Mouse (Mus musculus): ENCODE data around the gene Ctnnd2. TPM values are rescaled to one million over a fixed set of nuclear protein-coding genes. Genes with fewer than 3 reads are reported as not detected.

Gene Ctnnd2
- total and polyA plus RNA-seq, 2 experiments from 2014 or later, result not detected

DNA sequence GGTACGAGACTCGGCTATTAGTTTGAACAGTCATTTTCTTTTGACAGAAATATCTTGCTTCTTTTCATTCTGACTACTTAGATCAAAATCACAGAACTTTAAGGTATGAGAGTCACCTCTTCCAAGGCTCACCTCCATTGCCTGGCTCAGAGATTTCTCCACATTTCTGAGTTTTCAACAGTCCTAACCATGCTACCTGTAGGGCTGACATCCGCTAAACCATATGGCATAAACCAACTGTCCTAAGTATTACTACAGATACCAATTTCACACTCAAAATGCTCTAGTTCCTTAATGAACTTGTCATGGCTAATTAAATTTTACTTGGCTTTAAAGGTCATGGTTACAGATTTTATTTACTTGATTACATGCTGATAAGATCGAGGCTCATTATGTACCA, 786.1 kb downstream of the Ctnnd2 start:
- no peak overlapping the region for H3K4me2 ChIP-seq (ENCODE audit: low read depth, low read length)
- no peaks in the 10 kb centered on the region for H3K36me3 ChIP-seq (replicated peaks; ENCODE audit: control insufficient read depth, insufficient read depth, low read length)
- H3K9me3 ChIP-seq (replicated peaks; ENCODE audit: control insufficient read depth, low read length), result no peaks in the 10 kb centered on the region
- H3K27ac ChIP-seq (ENCODE audit: low read depth), result no peak overlapping the region
- DNase-seq (ENCODE audit: low spot score) (no peak), ATAC-seq (ENCODE audit: insufficient read depth, low read depth) (no peak)
- no peak overlapping the region for H3K9ac ChIP-seq (replicated peaks; ENCODE audit: low read depth, low read length)
- H3K27me3 ChIP-seq (ENCODE audit: control insufficient read depth, insufficient read depth, low read length), result no peaks in the 10 kb centered on the region
- WGBS, result 89% methylated on average over 4 of the region's 4 CpGs
- no peak for TF ChIP-seq CTCF (IDR thresholded peaks at IDR 0.05; ENCODE audit: low read depth)
- no peak for TF ChIP-seq EP300 (IDR thresholded peaks at IDR 0.05; ENCODE audit: low read depth)
- no peaks in the 10 kb centered on the region for H3K4me1 ChIP-seq (ENCODE audit: control insufficient read depth, insufficient read depth)
- H3K4me3 ChIP-seq (ENCODE audit: low read depth, low read length), result no peak overlapping the region

DNA sequence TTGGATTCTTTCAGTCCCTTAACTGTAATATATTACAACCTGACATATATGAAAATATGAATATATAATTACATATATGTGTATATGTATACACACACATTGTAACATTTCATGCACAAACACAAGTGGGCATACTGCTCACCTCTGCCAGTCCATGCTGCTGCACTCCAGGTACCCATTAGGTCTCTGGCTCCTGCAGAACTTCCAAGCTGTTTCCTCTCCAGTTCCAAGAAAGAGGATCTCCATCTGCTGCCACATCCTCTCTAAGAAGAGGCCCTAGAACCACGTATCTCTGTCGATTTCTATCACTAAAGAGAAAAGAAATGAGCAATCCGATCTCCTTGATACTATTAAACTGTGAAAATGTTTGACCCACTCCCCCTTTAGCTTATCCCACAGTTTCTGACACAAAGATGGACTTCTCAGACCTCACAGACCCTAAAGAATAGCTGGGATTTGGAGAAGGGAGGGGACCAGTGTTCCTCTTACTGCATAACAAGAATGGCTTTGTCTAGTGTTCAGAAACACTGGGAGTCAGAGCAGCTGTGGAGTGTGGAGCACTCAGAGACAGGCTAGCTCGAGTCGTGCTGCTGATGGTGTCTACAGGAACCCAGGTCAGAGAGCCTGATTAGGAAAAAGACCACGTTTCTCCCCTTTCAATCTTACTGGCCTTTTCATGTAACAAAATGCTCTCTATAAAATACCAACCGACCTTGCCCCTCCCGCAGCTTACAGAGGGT, 790.2 kb downstream of the Ctnnd2 start:
- TF ChIP-seq EP300 (IDR thresholded peaks at IDR 0.05; ENCODE audit: low read depth) (no peak), CTCF (IDR thresholded peaks at IDR 0.05; ENCODE audit: low read depth) (no peak)
- WGBS, result 66% methylated on average over 8 of the region's 8 CpGs
- no peaks in the 10 kb centered on the region for H3K9me3 ChIP-seq (replicated peaks; ENCODE audit: control insufficient read depth, low read length)
- H3K36me3 ChIP-seq (replicated peaks; ENCODE audit: control insufficient read depth, insufficient read depth, low read length), result no peaks in the 10 kb centered on the region
- peaks cover 4% of the 10 kb centered on the region; the same call in 1 of the 2 replicates for H3K4me1 ChIP-seq (ENCODE audit: control insufficient read depth, insufficient read depth)
- H3K27me3 ChIP-seq (ENCODE audit: control insufficient read depth, insufficient read depth, low read length), result no peaks in the 10 kb centered on the region
- H3K9ac ChIP-seq (replicated peaks; ENCODE audit: low read depth, low read length), result no peak overlapping the region
- no peak overlapping the region for H3K4me2 ChIP-seq (ENCODE audit: low read depth, low read length)
- no peak overlapping the region for H3K27ac ChIP-seq (ENCODE audit: low read depth)
- DNase-seq (ENCODE audit: low spot score), result no peak
- ATAC-seq (ENCODE audit: insufficient read depth, low read depth), result no peak
- H3K4me3 ChIP-seq (ENCODE audit: low read depth, low read length), result no peak overlapping the region

DNA sequence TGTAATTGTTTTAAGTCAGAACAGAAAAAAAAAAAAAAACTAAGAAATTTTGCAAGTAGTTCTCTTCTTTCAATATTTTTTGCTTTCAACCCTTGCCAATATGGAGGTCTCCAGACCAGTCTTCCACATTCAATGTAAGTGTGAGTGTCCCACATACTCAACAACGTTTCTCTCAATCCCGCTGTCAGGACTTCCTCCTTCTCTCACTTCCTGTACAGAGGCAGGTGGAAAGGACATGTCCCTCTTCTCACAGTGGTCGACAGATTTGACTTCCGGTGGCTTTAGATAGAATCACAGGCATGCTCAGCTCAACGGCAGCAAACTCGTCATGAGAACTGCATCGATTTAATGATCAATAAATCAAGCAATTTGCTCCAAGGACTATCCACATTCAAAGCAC, 791.7 kb downstream of the Ctnnd2 start:
- Histone ChIP-seq H3K36me3 (replicated peaks; ENCODE audit: control insufficient read depth, insufficient read depth, low read length) (no peaks in the 10 kb centered on the region), H3K4me2 (ENCODE audit: low read depth, low read length) (no peak overlapping the region), H3K27me3 (ENCODE audit: control insufficient read depth, insufficient read depth, low read length) (no peaks in the 10 kb centered on the region), H3K4me3 (ENCODE audit: low read depth, low read length) (no peak overlapping the region), H3K4me1 (ENCODE audit: control insufficient read depth, insufficient read depth) (peaks cover 4% of the 10 kb centered on the region; the same call in 1 of the 2 replicates), H3K27ac (ENCODE audit: low read depth) (no peak overlapping the region), H3K9ac (replicated peaks; ENCODE audit: low read depth, low read length) (no peak overlapping the region), H3K9me3 (replicated peaks; ENCODE audit: control insufficient read depth, low read length) (no peaks in the 10 kb centered on the region)
- DNase-seq (ENCODE audit: low spot score), result no peak
- 67% methylated on average over 7 of the region's 7 CpGs for WGBS
- no peak for TF ChIP-seq EP300 (IDR thresholded peaks at IDR 0.05; ENCODE audit: low read depth)
- TF ChIP-seq CTCF (IDR thresholded peaks at IDR 0.05; ENCODE audit: low read depth), result no peak
- no peak for ATAC-seq (ENCODE audit: insufficient read depth, low read depth)

DNA sequence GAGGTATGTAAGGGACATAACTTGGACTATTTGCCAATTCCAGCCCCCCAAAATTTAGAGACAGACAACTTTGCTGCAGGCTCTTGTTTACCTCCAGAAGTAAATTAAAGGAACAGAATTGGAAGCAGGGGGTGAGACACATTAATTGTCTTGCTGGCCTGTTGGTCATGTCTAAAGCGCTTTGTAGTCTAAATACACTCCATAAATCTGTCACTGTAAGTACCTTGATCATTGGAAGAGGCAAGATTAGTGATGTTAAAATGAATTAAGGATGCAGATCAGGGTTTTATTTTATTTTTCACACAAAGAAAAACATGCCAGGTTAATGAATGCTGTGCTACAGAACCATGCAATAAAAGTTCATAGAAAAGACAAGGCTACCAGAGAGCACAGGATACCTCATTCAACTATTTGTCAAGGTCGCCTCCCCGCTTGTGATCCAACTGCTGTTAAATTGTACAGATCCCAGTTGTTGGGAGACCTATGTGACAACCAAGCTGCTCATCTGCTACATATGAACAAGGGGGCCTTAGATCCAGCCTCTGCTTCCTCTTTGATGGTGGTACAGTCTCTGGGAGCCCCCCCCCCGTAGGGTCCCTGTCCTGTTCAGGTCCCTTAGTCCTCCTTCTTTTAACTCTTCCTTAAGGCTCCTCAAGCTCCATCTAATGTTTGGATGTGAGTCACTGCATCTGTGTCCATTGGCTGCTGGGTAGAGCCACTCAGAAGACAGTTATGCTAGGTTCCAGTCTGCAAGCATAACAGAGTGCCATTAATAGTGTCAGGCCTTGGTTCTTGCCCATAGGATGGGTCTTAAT, 792.7 kb downstream of the Ctnnd2 start:
- no peak for TF ChIP-seq CTCF (IDR thresholded peaks at IDR 0.05; ENCODE audit: low read depth)
- TF ChIP-seq EP300 (IDR thresholded peaks at IDR 0.05; ENCODE audit: low read depth), result no peak
- H3K4me1 ChIP-seq (ENCODE audit: control insufficient read depth, insufficient read depth), result peaks cover 4% of the 10 kb centered on the region; the same call in 1 of the 2 replicates
- WGBS, result 79% methylated on average over 4 of the region's 4 CpGs

DNA sequence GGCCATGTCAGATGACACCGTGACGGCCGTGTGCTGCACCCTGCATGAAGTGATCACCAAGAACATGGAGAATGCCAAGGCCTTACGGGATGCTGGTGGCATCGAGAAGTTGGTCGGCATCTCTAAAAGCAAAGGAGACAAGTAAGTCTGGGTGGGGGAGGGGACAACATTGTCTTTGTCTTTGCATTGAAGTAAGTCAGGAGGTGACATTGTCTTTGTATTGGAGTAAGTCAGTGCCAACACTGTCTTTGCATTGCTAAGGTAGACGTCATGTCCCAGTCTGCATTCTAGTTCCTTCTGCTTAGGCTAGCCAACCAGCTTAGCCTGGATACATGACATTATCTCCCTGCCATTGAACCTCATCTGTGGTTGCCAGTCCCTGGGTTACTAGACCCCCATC, 794.4 kb downstream of the Ctnnd2 start:
- Histone ChIP-seq H3K9ac (replicated peaks; ENCODE audit: low read depth, low read length) (no peak overlapping the region), H3K27me3 (ENCODE audit: control insufficient read depth, insufficient read depth, low read length) (no peaks in the 10 kb centered on the region), H3K4me3 (ENCODE audit: low read depth, low read length) (no peak overlapping the region), H3K36me3 (replicated peaks; ENCODE audit: control insufficient read depth, insufficient read depth, low read length) (no peaks in the 10 kb centered on the region), H3K27ac (ENCODE audit: low read depth) (no peak overlapping the region), H3K4me1 (ENCODE audit: control insufficient read depth, insufficient read depth) (peaks cover 4% of the 10 kb centered on the region; the same call in 1 of the 2 replicates), H3K9me3 (replicated peaks; ENCODE audit: control insufficient read depth, low read length) (no peaks in the 10 kb centered on the region), H3K4me2 (ENCODE audit: low read depth, low read length) (no peak overlapping the region)
- ATAC-seq (ENCODE audit: insufficient read depth, low read depth) (no peak), DNase-seq (ENCODE audit: low spot score) (no peak)
- TF ChIP-seq EP300 (IDR thresholded peaks at IDR 0.05; ENCODE audit: low read depth) (no peak), CTCF (IDR thresholded peaks at IDR 0.05; ENCODE audit: low read depth) (no peak)
- 90% methylated on average over 7 of the region's 7 CpGs for WGBS

More for the DNA sequence above, 792.7 kb downstream of the Ctnnd2 start:
- no peak overlapping the region for H3K9ac ChIP-seq (replicated peaks; ENCODE audit: low read depth, low read length)
- no peak overlapping the region for H3K4me3 ChIP-seq (ENCODE audit: low read depth, low read length)
- H3K9me3 ChIP-seq (replicated peaks; ENCODE audit: control insufficient read depth, low read length), result no peaks in the 10 kb centered on the region
- DNase-seq (ENCODE audit: low spot score), result no peak
- no peak overlapping the region for H3K27ac ChIP-seq (ENCODE audit: low read depth)
- H3K4me2 ChIP-seq (ENCODE audit: low read depth, low read length), result no peak overlapping the region
- no peak for ATAC-seq (ENCODE audit: insufficient read depth, low read depth)
- no peaks in the 10 kb centered on the region for H3K36me3 ChIP-seq (replicated peaks; ENCODE audit: control insufficient read depth, insufficient read depth, low read length)
- H3K27me3 ChIP-seq (ENCODE audit: control insufficient read depth, insufficient read depth, low read length), result no peaks in the 10 kb centered on the region

Measured in heart, postnatal 0 days (tissue).